Mouse (Mus musculus): ENCODE results near the gene Dusp3. TPM values are rescaled to one million over a fixed set of nuclear protein-coding genes. Genes with fewer than 3 reads are reported as not detected.

Gene Dusp3
- polyA plus RNA-seq, 1 experiment from 2014 or later: 9.8 TPM

GRCm38 (mm10) chr11:102025991-102026660 lies 39.3 kb upstream of the Dusp3 start:
- H3K4me2 ChIP-seq: peak overlapping the region; percentile 79
- peak overlapping the region; percentile 52 for H3K9ac ChIP-seq
- peaks cover 27% of the 10 kb centered on the region for H3K4me1 ChIP-seq (replicated peaks)
- H3K9me3 ChIP-seq (replicated peaks): no peaks in the 10 kb centered on the region
- DNase-seq (no peak), ATAC-seq (ENCODE audit: low read depth) (no peak)
- no peak overlapping the region for H3K27ac ChIP-seq
- peaks cover 59% of the 10 kb centered on the region for H3K27me3 ChIP-seq
- H3K4me3 ChIP-seq (replicated peaks): peak overlapping the region; percentile 59
- WGBS (ENCODE audit: insufficient replicate concordance): 4% methylated on average over 23 of the region's 23 CpGs
- H3K36me3 ChIP-seq: no peaks in the 10 kb centered on the region

GRCm38 (mm10) chr11:102025354-102025753 lies 38.5 kb upstream of the Dusp3 start:
- Histone ChIP-seq H3K27ac (no peak overlapping the region; the same call in 1 of the 2 replicates), H3K27me3 (peaks cover 58% of the 10 kb centered on the region), H3K4me1 (replicated peaks) (peaks cover 27% of the 10 kb centered on the region), H3K4me3 (replicated peaks) (no peak overlapping the region), H3K36me3 (no peaks in the 10 kb centered on the region), H3K9ac (no peak overlapping the region), H3K4me2 (no peak overlapping the region), H3K9me3 (replicated peaks) (no peaks in the 10 kb centered on the region)
- ATAC-seq (ENCODE audit: low read depth) (no peak), DNase-seq (no peak)
- WGBS (ENCODE audit: insufficient replicate concordance): 37% methylated on average over 7 of the region's 7 CpGs

- H3K27me3 ChIP-seq: peaks cover 55% of the 10 kb centered on the region
- no peak for DNase-seq
- WGBS (ENCODE audit: insufficient replicate concordance): 54% methylated on average over 4 of the region's 4 CpGs
Observed at GRCm38 (mm10) chr11:102024875-102025274, 38.1 kb upstream of the Dusp3 start.

GRCm38 (mm10) chr11:102024084-102024758 lies 37.4 kb upstream of the Dusp3 start:
- H3K4me1 ChIP-seq (replicated peaks): peaks cover 17% of the 10 kb centered on the region
- no peaks in the 10 kb centered on the region for H3K9me3 ChIP-seq (replicated peaks)
- peaks cover 55% of the 10 kb centered on the region for H3K27me3 ChIP-seq
- H3K27ac ChIP-seq: no peak overlapping the region
- H3K36me3 ChIP-seq: no peaks in the 10 kb centered on the region
- H3K4me3 ChIP-seq (replicated peaks): no peak overlapping the region
- DNase-seq (no peak), ATAC-seq (ENCODE audit: low read depth) (no peak)
- no peak overlapping the region for H3K9ac ChIP-seq
- 69% methylated on average over 6 of the region's 6 CpGs for WGBS (ENCODE audit: insufficient replicate concordance)
- H3K4me2 ChIP-seq: no peak overlapping the region

More at GRCm38 (mm10) chr11:102024875-102025274, 38.1 kb upstream of the Dusp3 start:
- Histone ChIP-seq H3K27ac (no peak overlapping the region), H3K9me3 (replicated peaks) (no peaks in the 10 kb centered on the region), H3K36me3 (no peaks in the 10 kb centered on the region), H3K4me1 (replicated peaks) (peaks cover 22% of the 10 kb centered on the region), H3K9ac (no peak overlapping the region), H3K4me3 (replicated peaks) (no peak overlapping the region), H3K4me2 (no peak overlapping the region)
- no peak for ATAC-seq (ENCODE audit: low read depth)

- DNase-seq (no peak), ATAC-seq (ENCODE audit: low read depth) (no peak)
- Histone ChIP-seq H3K9ac (no peak overlapping the region), H3K27ac (no peak overlapping the region), H3K4me1 (replicated peaks) (peaks cover 13% of the 10 kb centered on the region), H3K9me3 (replicated peaks) (no peaks in the 10 kb centered on the region), H3K27me3 (peaks cover 54% of the 10 kb centered on the region), H3K4me3 (replicated peaks) (no peak overlapping the region), H3K36me3 (no peaks in the 10 kb centered on the region), H3K4me2 (no peak overlapping the region)
- WGBS (ENCODE audit: insufficient replicate concordance): 76% methylated on average over 13 of the region's 13 CpGs
Observed at GRCm38 (mm10) chr11:102023406-102023805, 36.6 kb upstream of the Dusp3 start.

- DNase-seq (no peak), ATAC-seq (ENCODE audit: low read depth) (no peak)
- Histone ChIP-seq H3K4me3 (replicated peaks) (no peak overlapping the region), H3K4me2 (no peak overlapping the region), H3K36me3 (no peaks in the 10 kb centered on the region), H3K9ac (no peak overlapping the region), H3K27ac (no peak overlapping the region), H3K4me1 (replicated peaks) (peaks cover 1% of the 10 kb centered on the region), H3K27me3 (peaks cover 32% of the 10 kb centered on the region), H3K9me3 (replicated peaks) (no peaks in the 10 kb centered on the region)
- WGBS (ENCODE audit: insufficient replicate concordance): 68% methylated on average over 5 of the region's 5 CpGs
Observed at GRCm38 (mm10) chr11:102021196-102021595, 34.4 kb upstream of the Dusp3 start.

GRCm38 (mm10) chr11:102019736-102020135 lies 32.9 kb upstream of the Dusp3 start:
- WGBS (ENCODE audit: insufficient replicate concordance): 57% methylated on average over 9 of the region's 9 CpGs
- Histone ChIP-seq H3K9me3 (replicated peaks) (no peaks in the 10 kb centered on the region), H3K4me3 (replicated peaks) (no peak overlapping the region), H3K4me1 (replicated peaks) (no peaks in the 10 kb centered on the region), H3K4me2 (no peak overlapping the region), H3K36me3 (no peaks in the 10 kb centered on the region), H3K27ac (no peak overlapping the region), H3K27me3 (peaks cover 20% of the 10 kb centered on the region), H3K9ac (no peak overlapping the region)
- ATAC-seq (ENCODE audit: low read depth) (no peak), DNase-seq (no peak)

GRCm38 (mm10) chr11:102016136-102016535 lies 29.3 kb upstream of the Dusp3 start:
- H3K4me2 ChIP-seq: no peak overlapping the region
- WGBS (ENCODE audit: insufficient replicate concordance): 72% methylated on average over 1 of the region's 1 CpGs
- H3K4me1 ChIP-seq (replicated peaks): no peaks in the 10 kb centered on the region
- H3K9ac ChIP-seq: no peak overlapping the region
- 0 out of 2 replicates have a peak, but pooled peaks cover 3% of the 10 kb centered on the region for H3K27me3 ChIP-seq
- DNase-seq (no peak), ATAC-seq (ENCODE audit: low read depth) (no peak)
- H3K9me3 ChIP-seq (replicated peaks): no peaks in the 10 kb centered on the region
- H3K27ac ChIP-seq: no peak overlapping the region
- no peak overlapping the region for H3K4me3 ChIP-seq (replicated peaks)
- H3K36me3 ChIP-seq: no peaks in the 10 kb centered on the region

GRCm38 (mm10) chr11:102015472-102015871 lies 28.7 kb upstream of the Dusp3 start:
- Histone ChIP-seq H3K27me3 (0 out of 2 replicates have a peak, but pooled peaks cover 3% of the 10 kb centered on the region), H3K27ac (no peak overlapping the region), H3K9me3 (replicated peaks) (no peaks in the 10 kb centered on the region), H3K4me1 (replicated peaks) (no peaks in the 10 kb centered on the region), H3K4me2 (no peak overlapping the region), H3K4me3 (replicated peaks) (no peak overlapping the region), H3K9ac (no peak overlapping the region), H3K36me3 (no peaks in the 10 kb centered on the region)
- ATAC-seq (ENCODE audit: low read depth) (no peak), DNase-seq (no peak)
- 54% methylated on average over 6 of the region's 6 CpGs for WGBS (ENCODE audit: insufficient replicate concordance)

- Histone ChIP-seq H3K27ac (no peak overlapping the region), H3K9ac (no peak overlapping the region), H3K4me3 (replicated peaks) (no peak overlapping the region), H3K27me3 (0 out of 2 replicates have a peak, but pooled peaks cover 3% of the 10 kb centered on the region), H3K36me3 (no peaks in the 10 kb centered on the region), H3K9me3 (replicated peaks) (no peaks in the 10 kb centered on the region), H3K4me1 (replicated peaks) (no peaks in the 10 kb centered on the region), H3K4me2 (no peak overlapping the region)
- WGBS (ENCODE audit: insufficient replicate concordance): 62% methylated on average over 8 of the region's 8 CpGs
- no peak for DNase-seq
- no peak for ATAC-seq (ENCODE audit: low read depth)
Observed at GRCm38 (mm10) chr11:102013201-102013600, 26.4 kb upstream of the Dusp3 start.

GRCm38 (mm10) chr11:102011510-102011909 lies 24.7 kb upstream of the Dusp3 start:
- Histone ChIP-seq H3K4me3 (replicated peaks) (no peak overlapping the region), H3K27me3 (peaks cover 6% of the 10 kb centered on the region; the same call in 1 of the 2 replicates), H3K9ac (no peak overlapping the region), H3K9me3 (replicated peaks) (no peaks in the 10 kb centered on the region), H3K36me3 (no peaks in the 10 kb centered on the region), H3K27ac (no peak overlapping the region), H3K4me1 (replicated peaks) (no peaks in the 10 kb centered on the region; the same call in 1 of the 2 replicates), H3K4me2 (no peak overlapping the region)
- ATAC-seq (ENCODE audit: low read depth): no peak
- no peak for DNase-seq
- 62% methylated on average over 8 of the region's 8 CpGs for WGBS (ENCODE audit: insufficient replicate concordance)

Measured in liver, embryonic 13.5 days (tissue).